Mouse (Mus musculus) retina, adult 2 months (tissue): ENCODE measurements around the gene Ubl7.

Experiments
- DNase-seq: peaks from one replicate; pipeline ENCODE4 v3.0.0-alpha.2; 2012; ENCODE audit warnings: low read depth, low spot score

Gene Ubl7

DNA sequence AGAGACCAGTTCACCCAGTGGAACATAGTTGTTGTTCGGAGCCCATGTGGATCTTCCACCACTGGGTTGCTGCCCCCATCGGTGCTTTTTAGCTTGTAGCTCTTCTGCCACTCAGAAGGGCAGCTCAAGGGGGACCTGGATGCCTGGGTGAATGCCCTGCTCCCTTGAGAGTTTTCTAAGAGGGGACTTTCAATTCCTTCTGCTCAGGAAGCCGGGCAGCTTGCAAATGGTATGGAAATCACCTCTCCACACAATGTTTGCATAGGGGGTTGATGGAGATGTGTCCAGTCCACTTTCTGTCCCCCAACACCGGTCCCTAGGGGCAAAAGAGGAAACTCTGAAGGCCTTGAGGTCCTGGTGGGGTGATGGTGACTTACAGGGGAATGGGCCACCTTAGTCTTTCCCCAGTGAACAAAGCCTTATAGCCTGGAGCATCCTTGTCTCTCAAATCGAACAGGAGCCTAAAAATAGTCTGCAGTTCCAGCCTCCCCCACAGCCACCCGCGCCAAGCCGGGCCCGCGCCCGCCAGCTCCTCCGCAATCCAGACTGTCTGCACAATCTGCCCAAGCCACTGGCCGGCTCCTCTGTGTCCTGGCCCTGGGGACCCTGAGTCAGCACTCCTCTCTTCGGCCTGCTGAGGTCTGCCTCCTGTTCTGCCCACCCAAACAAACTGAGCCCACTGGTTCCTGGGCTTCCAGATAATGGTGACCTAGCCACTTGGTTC, 56.6 kb downstream of the Ubl7 start:
- DNase-seq, result no peak

DNA sequence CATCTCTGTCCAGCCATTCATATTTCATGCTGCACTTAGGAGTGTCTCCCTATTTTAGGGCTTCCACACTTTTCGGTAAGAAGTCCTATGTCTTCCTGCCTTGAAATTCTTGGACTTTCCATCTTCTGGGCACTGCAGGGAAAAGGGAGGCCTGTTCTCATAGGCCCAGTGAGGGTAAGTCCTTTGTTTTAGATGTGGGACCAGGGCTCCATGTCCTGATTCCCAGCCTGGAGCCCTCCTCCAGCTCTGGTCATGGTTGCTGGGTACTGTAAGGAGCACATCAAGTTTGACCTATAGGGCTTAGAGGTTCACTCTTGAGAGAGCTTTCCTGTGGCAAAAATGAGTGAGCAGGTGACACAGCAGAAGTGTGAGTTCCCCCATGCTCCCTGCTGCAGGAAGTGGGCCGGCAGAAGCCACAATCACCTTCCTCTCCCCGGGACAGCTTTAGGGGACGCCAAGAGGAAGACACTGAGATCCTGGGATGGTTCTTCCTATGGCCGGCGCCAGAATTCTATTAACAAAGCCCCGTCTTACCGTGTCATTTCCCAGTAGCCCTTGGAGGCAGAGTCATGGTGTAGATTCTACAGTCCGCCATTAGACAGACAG, 57.5 kb downstream of the Ubl7 start:
- DNase-seq, result no peak

DNA sequence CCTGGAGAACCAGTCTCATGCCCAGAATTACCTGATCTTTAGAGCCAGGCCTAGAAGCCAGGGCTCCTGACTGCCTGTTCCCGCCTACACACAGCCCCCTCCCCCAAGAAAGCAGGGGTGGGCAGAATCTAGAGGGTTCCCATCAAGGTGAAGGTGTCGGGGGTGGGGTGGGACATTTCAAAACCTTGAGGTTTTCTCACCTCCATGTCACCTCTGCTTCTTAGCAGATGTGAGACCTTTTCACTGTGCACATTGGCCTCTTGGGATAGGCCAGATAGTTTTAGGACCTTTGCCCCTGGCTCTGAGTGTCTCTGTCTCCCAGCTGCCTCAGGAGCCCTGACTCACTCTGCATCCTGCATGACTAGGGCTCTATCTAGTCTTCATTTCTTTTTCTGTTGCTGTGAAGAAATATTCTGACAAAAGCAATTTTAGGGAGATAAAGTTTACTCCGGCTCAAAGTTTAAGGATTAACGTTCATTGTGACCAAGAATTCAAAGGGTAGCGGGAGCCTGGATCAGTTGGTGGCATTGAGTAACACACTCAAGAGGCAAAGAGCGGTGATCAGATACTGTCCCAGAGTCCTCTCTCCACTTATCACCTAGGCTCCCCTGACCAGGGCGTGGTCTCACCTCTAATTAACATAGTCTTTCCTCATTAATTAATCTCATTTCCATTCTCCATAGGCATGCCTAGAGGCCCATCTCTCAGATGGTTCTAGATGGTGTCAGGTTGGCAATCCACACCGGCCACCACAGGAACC, 58.2 kb downstream of the Ubl7 start:
- no peak for DNase-seq

DNA sequence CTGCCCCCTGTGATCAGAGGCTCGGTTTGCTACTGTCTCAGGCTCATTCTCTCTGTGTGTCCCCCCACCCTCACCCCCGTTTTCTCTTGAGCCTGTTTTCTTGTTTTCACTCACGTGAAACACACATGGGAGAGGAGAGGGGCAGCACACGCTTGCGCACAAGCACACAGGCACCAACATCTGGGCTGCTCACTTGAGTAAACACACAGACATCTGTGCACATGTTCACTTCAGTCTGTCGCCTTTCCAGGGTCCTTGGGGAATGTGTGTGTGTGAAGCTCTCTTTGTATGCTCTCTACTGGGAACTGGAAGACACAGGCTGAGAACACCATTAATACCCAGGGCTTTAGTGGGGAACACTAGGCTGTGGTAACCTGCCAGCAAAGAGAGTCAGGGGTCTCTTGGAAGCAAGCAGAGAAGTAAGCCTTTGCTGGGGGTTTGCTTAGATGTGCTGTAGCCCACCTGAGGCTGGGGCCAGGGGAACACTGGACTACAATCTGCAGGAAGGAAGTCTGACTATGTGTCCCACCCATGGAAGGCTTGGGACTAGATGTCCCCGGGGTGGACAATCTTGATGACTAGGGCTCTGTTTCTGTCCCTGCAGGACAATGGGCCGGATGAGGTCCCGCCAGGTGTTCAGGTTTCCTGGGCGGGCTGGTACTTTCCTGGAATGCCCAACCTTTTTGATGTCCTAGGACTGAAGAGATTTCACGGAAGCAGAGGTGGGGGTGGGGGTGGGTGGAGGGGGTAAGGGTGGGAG, 59.1 kb downstream of the Ubl7 start:
- no peak for DNase-seq

DNA sequence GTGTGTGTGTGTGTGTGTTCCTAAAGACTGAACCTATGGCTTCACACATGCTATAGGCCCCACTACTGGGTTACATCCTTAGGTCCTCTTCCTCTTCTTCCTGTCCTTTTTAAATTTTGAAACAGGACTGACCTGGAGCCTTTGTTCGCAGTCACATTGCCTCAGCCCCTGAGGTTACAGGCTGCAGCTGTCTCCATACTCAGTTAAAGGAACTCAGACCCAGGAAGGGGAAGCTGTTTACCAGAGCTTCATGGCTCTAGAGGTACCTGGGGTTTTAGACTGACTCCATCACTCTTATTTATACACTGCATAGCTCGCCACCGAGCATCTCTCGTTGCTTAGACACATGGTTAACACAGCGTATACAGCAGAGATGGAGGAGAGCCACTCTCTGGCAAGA, 60.6 kb downstream of the Ubl7 start:
- no peak for DNase-seq

DNA sequence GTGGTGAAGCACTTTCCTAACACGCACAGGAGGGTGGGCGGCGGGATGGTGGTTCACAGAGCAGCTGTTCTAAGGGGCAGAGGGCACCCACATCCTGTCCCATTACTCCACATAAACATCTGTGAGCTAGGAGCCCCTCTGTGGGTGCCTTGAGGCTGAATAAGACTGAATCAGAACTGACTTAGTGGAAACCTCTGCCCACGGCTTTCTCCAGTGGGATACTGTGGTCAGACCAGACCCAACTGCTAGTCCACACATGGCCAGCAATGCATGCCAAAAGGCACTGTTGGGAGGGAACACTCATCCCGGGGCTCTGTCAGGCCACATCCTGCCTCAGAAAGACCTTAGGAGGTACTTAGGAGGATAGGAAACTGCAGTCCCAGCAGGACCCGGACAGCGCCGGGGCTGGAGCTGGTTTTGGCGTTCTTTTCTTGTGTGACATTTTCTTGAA, 61.4 kb downstream of the Ubl7 start:
- DNase-seq, result no peak

DNA sequence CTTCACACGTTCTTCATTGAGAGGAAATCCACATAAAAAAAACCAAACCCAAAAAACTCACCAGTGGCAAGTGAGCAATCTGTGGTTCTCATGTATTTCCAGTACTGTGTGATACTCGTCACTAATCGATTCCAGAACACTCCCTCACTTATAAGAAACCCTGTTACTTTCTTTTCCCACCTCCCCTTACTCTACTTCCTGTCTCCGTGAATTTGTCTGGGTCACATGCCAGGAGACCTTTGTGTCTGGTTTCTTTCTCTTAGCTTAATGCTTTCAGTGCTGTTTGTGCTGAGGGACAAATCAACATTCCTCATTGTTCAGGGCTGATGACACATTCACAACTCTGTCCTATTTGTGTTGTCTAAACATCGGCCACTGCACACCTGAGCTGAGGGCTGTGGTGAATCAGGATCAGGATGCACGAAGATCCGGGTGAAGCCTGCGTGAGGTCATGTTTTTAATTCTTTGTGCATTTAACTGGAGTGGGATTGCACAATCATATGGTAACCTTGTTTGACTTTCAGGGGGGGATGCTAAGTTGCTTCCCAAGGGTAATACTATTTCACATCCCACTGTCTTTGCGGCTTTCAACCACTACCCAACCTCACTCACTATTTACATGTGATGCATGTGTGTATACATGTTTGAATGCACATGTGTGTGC, 62.1 kb downstream of the Ubl7 start:
- no peak for DNase-seq

DNA sequence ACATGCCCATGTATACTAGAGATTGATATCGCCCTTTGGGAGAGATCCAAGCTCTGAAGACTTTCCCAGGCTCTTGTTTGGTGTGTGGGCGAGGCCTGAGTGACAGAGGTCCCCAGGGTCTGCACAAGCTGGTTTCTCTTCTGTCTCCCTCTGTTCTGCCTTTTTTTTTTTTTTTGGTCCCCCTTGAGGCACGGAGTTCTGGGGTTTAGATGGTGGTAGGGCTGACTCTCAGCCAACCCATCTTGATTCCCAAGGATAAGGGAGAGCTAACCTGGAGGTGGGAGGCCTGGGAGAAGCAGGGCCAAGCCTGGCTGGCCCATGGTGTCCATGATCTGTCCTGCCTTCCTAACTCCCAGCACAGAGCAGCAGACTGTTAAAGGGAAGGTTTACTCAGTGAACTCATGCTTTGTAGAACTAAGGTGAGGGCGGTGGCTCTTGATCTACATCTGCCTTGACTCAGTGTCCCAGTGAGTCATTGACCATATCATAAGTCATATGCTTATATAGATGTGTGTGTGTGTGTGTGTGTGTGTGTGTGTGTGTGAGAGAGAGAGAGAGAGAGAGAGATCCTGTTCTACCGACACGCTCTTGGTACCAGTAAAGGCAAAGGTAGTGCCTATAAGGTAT, 62.8 kb downstream of the Ubl7 start:
- no peak for DNase-seq

DNA sequence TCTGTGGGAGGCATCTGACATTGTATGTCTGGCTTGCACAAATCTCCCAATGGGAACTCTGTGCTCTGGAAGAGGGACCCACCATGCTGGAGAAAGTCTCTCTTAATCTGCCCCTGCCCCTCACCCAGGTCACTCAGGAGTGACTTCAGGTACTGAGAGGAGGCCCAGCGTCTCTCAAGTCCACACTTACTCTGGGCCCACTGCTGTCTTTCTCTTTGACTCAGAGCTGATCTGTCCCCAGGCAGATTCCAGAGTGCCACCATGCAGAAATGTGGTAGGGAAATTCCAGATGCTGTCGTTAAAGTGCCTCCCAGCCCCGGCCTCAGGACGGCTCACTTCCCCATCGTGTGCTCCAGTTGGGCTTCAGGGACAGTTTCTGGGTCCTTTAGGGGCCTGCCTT, 63.4 kb downstream of the Ubl7 start:
- DNase-seq, result no peak

DNA sequence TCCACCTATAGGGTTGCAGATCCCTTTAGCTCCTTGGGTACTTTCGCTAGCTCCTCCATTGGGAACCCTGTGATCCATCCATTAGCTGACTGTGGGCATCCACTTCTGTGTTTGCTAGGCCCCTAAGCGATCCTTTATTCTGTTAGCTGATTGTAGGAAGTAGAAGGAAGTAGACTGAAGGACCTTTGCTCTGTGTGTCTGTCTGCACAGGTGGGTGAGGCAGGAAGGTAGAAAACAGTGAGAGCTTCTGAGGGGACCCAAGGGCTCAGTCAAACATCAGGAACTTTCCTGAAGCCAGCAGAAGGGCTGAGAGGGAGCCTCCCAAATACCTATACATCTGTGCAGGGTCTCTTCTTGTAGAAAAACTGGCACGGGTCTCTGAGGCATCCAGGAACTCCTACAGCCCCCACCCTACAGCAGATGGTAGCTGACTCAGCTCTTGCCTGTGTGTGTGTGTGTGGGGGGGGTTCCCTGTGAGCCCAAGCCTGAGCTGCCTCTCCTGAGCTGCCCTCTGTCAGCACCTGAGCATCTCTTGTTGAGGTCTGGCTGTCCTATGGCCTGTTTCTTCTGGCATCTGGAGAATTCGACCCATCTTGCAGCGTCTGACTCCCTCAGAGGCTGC, 64.5 kb downstream of the Ubl7 start:
- DNase-seq, result no peak

DNA sequence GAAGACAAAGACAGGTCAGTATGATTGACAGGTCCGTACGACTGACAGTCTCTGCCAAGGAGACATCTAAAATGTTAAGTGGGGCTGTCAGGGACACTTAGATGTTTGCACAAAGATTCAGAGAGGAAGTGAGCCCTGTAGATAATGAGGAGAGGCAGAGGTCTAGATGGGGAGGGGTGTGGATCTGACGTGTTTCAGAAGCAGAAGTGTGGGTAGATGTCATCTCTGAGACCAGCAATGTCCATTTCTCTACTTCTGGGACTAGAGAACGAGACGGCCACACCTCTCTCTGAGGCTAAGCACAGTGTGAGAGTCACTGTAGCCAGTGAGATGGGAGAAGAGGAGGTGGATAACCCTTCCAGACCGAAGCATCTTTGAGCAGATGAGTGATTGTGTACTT, 67.2 kb downstream of the Ubl7 start:
- DNase-seq, result no peak

DNA sequence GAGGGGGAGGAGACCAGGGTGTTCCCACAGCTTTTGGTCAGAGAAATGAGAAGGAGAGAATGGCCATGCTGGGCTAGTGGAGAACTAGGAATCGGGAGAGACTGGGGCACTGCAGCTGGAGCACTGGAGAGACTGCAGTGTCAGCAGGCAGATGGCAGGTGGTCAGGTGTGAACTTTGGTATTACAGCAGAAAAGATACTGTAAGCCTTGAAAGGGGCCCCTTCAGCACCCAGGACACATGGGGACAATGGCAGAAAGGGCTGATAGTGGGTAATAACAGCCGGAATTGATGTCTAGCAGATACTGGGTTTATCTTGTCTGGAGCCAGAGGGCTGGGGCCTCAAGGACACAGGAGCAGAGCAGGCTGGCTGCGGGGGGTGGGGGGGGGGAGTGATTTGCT, 68.1 kb downstream of the Ubl7 start:
- no peak for DNase-seq
